Mouse (Mus musculus) forebrain, embryonic 13.5 days (tissue): ENCODE data around the gene Gm20388. TPM values are rescaled to one million over a fixed set of nuclear protein-coding genes. Genes with fewer than 3 reads are reported as not detected.
"Not testable (repeated sequence)": the region's sequence is repeated elsewhere in the genome, so short reads cannot be mapped to it uniquely, and the experiment has no call there.

Experiments
- ATAC-seq: fragments of 200-750 bp; cut with Nextera tagmentation; 2 replicates; pipeline ENCODE4 v1.8.0; 2017
- H3K27ac ChIP-seq: fragments of 300-500 bp; sonication (generic); 2 replicates; pipeline ENCODE4 v1.5.1; 2015; ENCODE audit warnings: inconsistent platforms, mild to moderate bottlenecking, moderate library complexity
- H3K27me3 ChIP-seq: fragments of 300-500 bp; sonication (generic); 2 replicates; pipeline ENCODE4 v1.6.1; 2015; ENCODE audit warnings: mild to moderate bottlenecking, inconsistent platforms
- H3K36me3 ChIP-seq: fragments of 300-500 bp; sonication (generic); 2 replicates; pipeline ENCODE4 v1.6.1; 2015; ENCODE audit warnings: mild to moderate bottlenecking, inconsistent platforms; ENCODE audit not compliant: poor library complexity, severe bottlenecking
- H3K4me1 ChIP-seq: fragments of 300-500 bp; sonication (generic); 2 replicates; pipeline ENCODE4 v1.6.1; 2015; ENCODE audit warnings: inconsistent platforms
- H3K4me2 ChIP-seq: fragments of 300-500 bp; sonication (generic); 2 replicates; pipeline ENCODE4 v1.6.1; 2015; ENCODE audit warnings: inconsistent platforms, mild to moderate bottlenecking, moderate library complexity
- H3K4me3 ChIP-seq: fragments of 300-500 bp; sonication (generic); 2 replicates; pipeline ENCODE4 v1.5.1; 2015; ENCODE audit warnings: mild to moderate bottlenecking, inconsistent platforms
- H3K9ac ChIP-seq: fragments of 300-500 bp; sonication (generic); 2 replicates; pipeline ENCODE4 v1.6.1; 2015; ENCODE audit warnings: mild to moderate bottlenecking, inconsistent platforms
- H3K9me3 ChIP-seq: fragments of 300-500 bp; sonication (generic); replicated peaks from 2 replicates; pipeline ENCODE4 v1.6.1; 2016; ENCODE audit warnings: inconsistent platforms
- WGBS: fragments of 180-500 bp; shearing (Covaris S2); methylation state at CpG from one replicate; pipeline ENCODE4 v1.1.7; 2015; 5-methylcytosine and 5-hydroxymethylcytosine counted together
- polyA plus RNA-seq: library from polyadenylated mRNA; unstranded; fragments of >200 nt; fragmentation: Nextera tagmentation; extraction: Ambion mirVana; gene quantifications from 2 replicates; pipeline ENCODE4 v1.2.1, GENCODE M21; 2015

Gm20388 gene
- polyA plus RNA-seq, 1 experiment from 2014 or later = 5.6 TPM

DNA sequence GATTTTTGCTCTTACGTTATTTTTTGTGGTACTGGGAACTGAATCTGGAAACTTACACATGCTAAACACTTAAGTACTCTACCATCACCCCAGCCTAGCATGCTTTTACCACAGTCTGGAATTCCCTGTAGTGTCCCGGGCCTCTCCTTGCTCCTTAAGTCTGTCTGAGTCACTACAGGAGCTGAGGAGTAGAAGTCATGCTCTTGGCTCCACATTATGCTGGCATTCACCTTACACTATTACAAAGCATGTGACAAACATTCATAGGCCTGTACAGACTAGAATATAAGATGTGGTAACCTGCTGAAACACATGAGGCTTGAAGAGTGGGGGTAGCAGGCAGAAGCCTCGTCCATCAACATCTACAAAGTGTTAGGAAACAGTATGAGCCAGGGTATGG is 3112.1 kb downstream of the Gm20388 start:
- ATAC-seq = no peak
- peaks cover 3% of the 10 kb centered on the region; the same call in 1 of the 2 replicates for H3K36me3 ChIP-seq
- H3K27ac ChIP-seq = no peak overlapping the region
- no peak overlapping the region for H3K4me2 ChIP-seq
- peaks cover 26% of the 10 kb centered on the region for H3K4me1 ChIP-seq
- H3K4me3 ChIP-seq = no peak overlapping the region
- 89% methylated on average over 3 of the region's 3 CpGs for WGBS
- no peaks in the 10 kb centered on the region for H3K9me3 ChIP-seq
- no peak overlapping the region for H3K9ac ChIP-seq
- H3K27me3 ChIP-seq = no peaks in the 10 kb centered on the region

DNA sequence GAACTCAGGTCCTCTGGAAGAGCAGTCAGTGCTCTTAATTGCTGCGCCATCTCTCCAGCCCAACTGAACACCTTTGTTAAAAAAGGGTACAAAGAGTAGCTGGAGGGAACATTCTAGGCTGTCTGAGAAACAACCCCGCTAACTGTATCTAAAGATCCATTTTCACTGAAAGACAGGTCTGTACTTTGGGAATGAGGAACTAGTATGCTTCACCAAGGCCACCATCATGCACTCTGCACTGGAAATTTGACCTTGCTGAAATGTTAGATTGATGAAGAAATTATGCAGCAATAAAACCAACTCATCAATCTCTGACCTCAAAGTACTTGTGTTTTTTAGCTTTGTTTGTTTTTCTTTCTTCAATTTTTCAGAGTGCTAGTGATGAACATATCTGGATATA is 3113.6 kb downstream of the Gm20388 start:
- peaks cover 14% of the 10 kb centered on the region; the same call in 1 of the 2 replicates for H3K4me1 ChIP-seq

DNA sequence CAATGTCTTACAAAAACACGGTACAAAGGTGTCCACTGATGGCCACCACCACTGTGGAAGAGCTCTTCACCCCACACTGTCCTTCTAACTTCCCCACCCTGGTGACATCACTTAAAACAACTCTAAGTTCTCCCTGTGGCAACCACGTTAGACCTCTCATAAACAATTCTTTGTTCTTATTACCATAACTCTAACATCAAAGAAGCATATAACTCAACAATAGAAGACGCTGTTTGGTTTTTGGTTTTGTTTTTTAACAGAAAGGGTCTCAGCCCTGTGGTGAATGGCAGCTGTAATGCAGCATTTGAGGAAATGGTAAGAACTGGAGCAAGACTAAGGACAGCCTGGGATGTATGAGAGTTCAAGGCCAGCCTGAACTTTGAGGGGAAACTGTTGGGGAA is 3115.3 kb downstream of the Gm20388 start:
- no peak for ATAC-seq

More for the DNA sequence above, 3113.6 kb downstream of the Gm20388 start:
- H3K36me3 ChIP-seq = peaks cover 6% of the 10 kb centered on the region; the same call in 1 of the 2 replicates
- no peak overlapping the region for H3K4me3 ChIP-seq
- no peaks in the 10 kb centered on the region for H3K9me3 ChIP-seq
- ATAC-seq = no peak
- no peak overlapping the region for H3K27ac ChIP-seq
- H3K9ac ChIP-seq = no peak overlapping the region
- whole genome bisulfite sequencing = 93% methylated on average over 2 of the region's 2 CpGs
- no peaks in the 10 kb centered on the region for H3K27me3 ChIP-seq
- no peak overlapping the region for H3K4me2 ChIP-seq

DNA sequence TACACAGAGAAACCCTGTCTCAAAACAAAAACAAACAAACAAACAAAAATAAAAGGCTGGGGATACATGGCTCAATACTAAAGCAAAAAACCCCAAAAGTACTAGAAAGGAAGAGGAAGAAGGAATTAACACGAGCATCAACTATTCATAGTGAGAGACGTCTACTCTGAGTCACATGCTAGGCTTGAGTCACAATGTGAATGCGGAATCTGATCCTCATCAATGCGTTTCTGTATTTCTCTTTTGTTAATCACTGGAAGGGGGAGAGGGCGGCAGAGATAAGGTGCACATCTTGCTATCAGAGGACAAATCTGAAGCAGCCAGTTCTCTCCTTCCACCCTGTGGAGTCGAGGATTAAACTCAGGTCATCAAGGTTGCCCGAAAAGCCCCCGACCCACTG is 3117.1 kb downstream of the Gm20388 start:
- Histone ChIP-seq H3K4me1 (no peaks in the 10 kb centered on the region; the same call in 1 of the 2 replicates), H3K4me3 (no peak overlapping the region), H3K27ac (no peak overlapping the region), H3K9me3 (no peaks in the 10 kb centered on the region), H3K4me2 (no peak overlapping the region), H3K27me3 (no peaks in the 10 kb centered on the region), H3K36me3 (peaks cover 6% of the 10 kb centered on the region; the same call in 1 of the 2 replicates), H3K9ac (no peak overlapping the region)
- 90% methylated on average over 8 of the region's 8 CpGs for WGBS
- ATAC-seq = no peak

More for the DNA sequence above, 3115.3 kb downstream of the Gm20388 start:
- 91% methylated on average over 3 of the region's 3 CpGs for WGBS
- no peak overlapping the region for H3K9ac ChIP-seq
- no peak overlapping the region for H3K4me2 ChIP-seq
- no peaks in the 10 kb centered on the region for H3K27me3 ChIP-seq
- no peaks in the 10 kb centered on the region for H3K9me3 ChIP-seq
- H3K4me3 ChIP-seq = no peak overlapping the region
- H3K4me1 ChIP-seq = peaks cover 7% of the 10 kb centered on the region; the same call in 1 of the 2 replicates
- peaks cover 6% of the 10 kb centered on the region; the same call in 1 of the 2 replicates for H3K36me3 ChIP-seq
- H3K27ac ChIP-seq = no peak overlapping the region

DNA sequence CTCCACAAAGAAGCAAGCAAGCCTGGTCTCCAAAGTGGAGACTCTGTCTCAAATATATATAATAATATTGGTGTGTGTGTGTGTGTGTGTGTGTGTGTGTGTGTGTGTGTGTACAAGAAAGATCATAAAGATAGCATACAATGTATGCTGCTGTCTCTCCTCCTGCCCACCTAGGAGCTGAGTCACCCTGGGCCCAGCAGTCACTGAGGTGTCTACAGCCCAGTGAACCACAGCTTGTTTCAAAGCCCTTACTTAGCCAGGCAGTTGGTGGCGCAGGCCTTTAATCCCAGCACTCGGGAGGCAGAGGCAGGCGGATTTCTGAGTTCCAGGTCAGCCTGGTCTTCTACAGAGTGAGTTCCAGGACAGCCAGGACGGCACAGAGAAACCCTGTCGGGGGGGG is 3119.4 kb downstream of the Gm20388 start:
- not testable (repeated sequence) for H3K4me3 ChIP-seq, H3K27ac ChIP-seq, H3K9me3 ChIP-seq, H3K36me3 ChIP-seq, ATAC-seq, H3K4me2 ChIP-seq, H3K27me3 ChIP-seq, H3K9ac ChIP-seq
- 90% methylated on average over 5 of the region's 5 CpGs for WGBS
- H3K4me1 ChIP-seq = peaks cover 16% of the 10 kb centered on the region

DNA sequence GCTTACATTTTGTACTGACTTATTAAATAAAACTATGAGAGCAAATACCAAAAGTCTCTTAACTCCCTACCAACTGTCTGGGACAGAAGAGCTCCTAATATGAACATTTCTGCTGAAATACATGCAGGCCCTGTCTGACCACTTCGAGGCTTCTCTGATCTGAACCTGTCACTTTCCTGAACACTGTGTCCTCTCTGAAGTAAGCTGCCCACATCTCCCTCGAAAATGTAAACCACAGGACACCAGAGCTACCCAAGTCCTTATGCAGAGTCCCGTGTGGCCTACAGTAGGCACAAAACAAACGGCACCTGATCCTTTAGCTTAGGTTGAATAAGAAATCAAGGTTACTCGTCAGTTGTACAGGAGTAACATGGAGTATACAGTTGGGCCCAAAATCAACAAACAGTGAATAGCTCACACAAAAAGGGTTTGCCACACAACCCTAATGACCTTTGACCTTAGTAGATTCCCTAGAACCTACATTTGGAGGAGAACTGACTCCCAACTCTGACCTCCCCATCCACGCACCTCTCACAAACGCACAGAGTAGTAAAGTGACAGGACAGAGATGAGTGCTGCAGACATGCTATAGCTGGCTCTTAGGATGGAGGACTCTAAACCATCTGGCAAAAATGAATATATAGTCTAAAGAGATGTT is 3120.8 kb downstream of the Gm20388 start:
- H3K27ac ChIP-seq = no peak overlapping the region
- no peak overlapping the region for H3K4me2 ChIP-seq
- 87% methylated on average over 7 of the region's 7 CpGs for WGBS
- peaks cover 6% of the 10 kb centered on the region; the same call in 1 of the 2 replicates for H3K36me3 ChIP-seq
- no peak overlapping the region for H3K9ac ChIP-seq
- H3K9me3 ChIP-seq = no peaks in the 10 kb centered on the region
- H3K4me1 ChIP-seq = peaks cover 22% of the 10 kb centered on the region
- H3K27me3 ChIP-seq = no peaks in the 10 kb centered on the region
- no peak overlapping the region for H3K4me3 ChIP-seq
- ATAC-seq = no peak

DNA sequence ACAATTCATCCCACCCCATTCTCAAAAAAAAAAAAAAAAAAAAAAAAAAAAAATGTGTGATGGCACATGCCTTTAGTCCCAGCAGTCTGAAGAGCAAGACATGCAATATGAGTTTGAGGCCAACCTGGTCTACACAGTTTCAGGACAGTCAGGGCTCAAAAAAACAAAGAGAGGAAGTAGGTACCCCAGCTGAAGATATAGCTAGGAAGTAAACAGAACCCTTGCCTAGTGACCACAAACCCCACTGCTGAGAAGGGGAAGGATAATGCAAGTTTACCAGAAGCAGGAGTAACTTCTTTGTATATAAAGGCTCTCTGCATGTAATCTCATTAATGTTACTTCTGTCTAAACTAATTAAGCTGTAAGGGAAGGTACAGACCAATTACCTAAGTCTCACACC is 3122.1 kb downstream of the Gm20388 start:
- Histone ChIP-seq H3K9ac (no peak overlapping the region), H3K9me3 (no peaks in the 10 kb centered on the region), H3K36me3 (peaks cover 3% of the 10 kb centered on the region; the same call in 1 of the 2 replicates), H3K4me3 (no peak overlapping the region), H3K4me2 (no peak overlapping the region), H3K27ac (no peak overlapping the region), H3K4me1 (peaks cover 31% of the 10 kb centered on the region), H3K27me3 (no peaks in the 10 kb centered on the region)
- no peak for ATAC-seq

DNA sequence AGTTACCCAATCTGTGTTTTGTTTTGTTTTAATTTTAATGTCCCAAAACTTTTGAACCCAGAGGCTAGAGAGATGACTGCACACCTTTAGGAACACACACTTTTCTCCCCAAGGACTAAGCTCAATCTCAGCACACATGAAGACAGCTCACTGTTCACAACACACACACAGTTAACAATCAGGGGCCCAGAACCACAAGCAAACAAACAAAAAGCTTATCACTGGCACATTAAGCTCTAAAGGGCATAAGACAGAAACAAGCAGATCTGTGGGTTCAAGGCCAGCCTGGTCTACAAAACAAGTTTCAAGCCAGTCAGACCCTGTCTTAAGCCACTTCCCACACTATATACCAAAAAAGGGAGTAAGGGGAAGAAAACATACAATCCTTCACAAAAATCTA is 3122.8 kb downstream of the Gm20388 start:
- Histone ChIP-seq H3K36me3 (no peaks in the 10 kb centered on the region), H3K9me3 (no peaks in the 10 kb centered on the region), H3K9ac (no peak overlapping the region), H3K4me2 (no peak overlapping the region), H3K4me3 (no peak overlapping the region), H3K27ac (no peak overlapping the region), H3K4me1 (peaks cover 34% of the 10 kb centered on the region), H3K27me3 (no peaks in the 10 kb centered on the region)
- no peak for ATAC-seq

DNA sequence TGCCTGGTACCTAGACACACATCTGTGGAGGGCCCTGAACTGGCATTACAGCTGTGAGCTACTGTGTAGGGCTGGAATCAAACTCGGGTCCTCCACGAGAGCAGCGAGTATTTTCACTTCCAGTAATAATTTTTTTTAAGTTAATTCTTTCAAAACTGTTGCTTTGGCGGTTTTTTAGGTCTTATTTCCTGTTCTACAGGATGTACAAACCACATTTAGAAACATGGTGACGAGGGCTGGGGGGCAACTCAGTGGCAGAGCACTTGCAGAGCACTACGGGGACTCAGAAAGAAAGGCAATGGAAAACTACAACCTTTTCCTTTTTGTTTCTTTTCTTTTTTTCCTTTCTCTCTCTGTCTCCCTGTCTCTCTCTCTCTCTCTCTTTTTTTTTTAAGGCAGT is 3123.5 kb downstream of the Gm20388 start:
- no peak for ATAC-seq
- Histone ChIP-seq H3K36me3 (no peaks in the 10 kb centered on the region), H3K27ac (no peak overlapping the region), H3K9me3 (no peaks in the 10 kb centered on the region), H3K9ac (no peak overlapping the region), H3K27me3 (no peaks in the 10 kb centered on the region), H3K4me2 (no peak overlapping the region), H3K4me1 (peaks cover 40% of the 10 kb centered on the region), H3K4me3 (no peak overlapping the region)
- 91% methylated on average over 6 of the region's 6 CpGs for WGBS

DNA sequence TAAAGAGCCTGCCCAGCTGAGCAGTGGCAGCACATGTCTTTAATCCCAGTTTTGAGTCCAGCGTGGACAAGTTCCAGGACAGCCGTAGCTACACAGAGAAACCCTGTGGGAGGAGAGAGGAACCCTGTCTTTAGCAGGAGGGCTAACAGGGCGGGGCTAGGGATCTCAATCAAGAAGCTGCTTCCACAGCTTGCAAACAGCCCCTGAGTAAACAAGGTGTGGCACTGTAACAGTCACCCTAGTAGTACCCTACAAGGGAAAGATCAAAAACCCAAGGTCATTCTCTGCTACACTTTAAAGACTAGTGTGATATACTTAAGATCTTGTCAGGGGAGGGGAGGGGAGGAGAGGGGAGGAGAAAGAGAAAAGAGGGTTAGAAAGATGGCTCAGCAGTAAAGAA is 3126.3 kb downstream of the Gm20388 start:
- WGBS = 64% methylated on average over 3 of the region's 3 CpGs

DNA sequence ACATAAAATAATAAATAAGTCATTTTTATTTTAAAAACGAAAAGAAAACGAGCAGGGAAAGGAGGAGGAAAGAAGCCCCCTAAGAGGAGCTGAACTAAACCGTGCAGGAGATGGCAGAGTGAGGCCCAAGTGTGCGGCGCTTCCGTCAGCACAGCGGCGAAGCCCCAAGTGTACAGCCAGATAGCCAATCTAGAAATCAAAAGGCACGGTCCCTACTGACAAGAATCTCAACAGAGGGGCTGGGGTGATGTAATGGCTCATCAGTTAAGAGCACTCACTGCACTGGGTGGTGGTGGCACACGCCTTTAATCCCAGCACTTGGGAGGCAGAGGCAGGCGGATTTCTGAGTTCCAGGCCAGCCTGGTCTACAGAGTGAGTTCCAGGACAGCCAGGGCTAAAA is 3126.8 kb downstream of the Gm20388 start:
- no peak for ATAC-seq
- 87% methylated on average over 11 of the region's 11 CpGs for WGBS
- no peak overlapping the region for H3K4me2 ChIP-seq
- peaks cover 57% of the 10 kb centered on the region for H3K4me1 ChIP-seq
- no peak overlapping the region for H3K9ac ChIP-seq
- H3K4me3 ChIP-seq = no peak overlapping the region
- H3K9me3 ChIP-seq = no peaks in the 10 kb centered on the region
- no peaks in the 10 kb centered on the region for H3K36me3 ChIP-seq
- H3K27ac ChIP-seq = no peak overlapping the region
- H3K27me3 ChIP-seq = no peaks in the 10 kb centered on the region

More for the DNA sequence above, 3126.3 kb downstream of the Gm20388 start:
- no peak overlapping the region for H3K9ac ChIP-seq
- no peaks in the 10 kb centered on the region for H3K36me3 ChIP-seq
- no peak overlapping the region for H3K27ac ChIP-seq
- H3K4me2 ChIP-seq = no peak overlapping the region
- peaks cover 57% of the 10 kb centered on the region for H3K4me1 ChIP-seq
- ATAC-seq = no peak
- H3K4me3 ChIP-seq = no peak overlapping the region
- H3K27me3 ChIP-seq = no peaks in the 10 kb centered on the region
- no peaks in the 10 kb centered on the region for H3K9me3 ChIP-seq

DNA sequence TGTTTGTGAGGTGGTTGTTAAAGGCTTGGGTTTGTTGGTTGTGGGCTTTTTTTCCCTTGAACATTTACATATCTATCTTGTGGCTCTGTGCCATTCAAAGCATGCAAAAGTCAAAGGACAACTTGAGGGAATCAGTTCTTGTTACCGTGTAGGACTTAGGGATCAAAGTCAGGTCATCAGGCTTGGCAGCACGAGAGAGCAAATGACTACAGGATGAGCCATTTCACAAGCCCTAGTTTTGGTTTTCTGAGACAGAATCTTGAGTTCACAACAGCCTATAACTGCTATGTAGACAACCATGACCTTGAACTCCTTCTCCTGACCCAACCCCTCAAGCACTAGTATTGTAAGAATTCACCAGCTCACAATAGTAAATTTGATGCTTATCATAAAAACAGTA is 3127.7 kb downstream of the Gm20388 start:
- no peak overlapping the region for H3K9ac ChIP-seq
- peak overlapping the region; percentile 84 for H3K4me2 ChIP-seq
- no peaks in the 10 kb centered on the region for H3K27me3 ChIP-seq
- peaks cover 61% of the 10 kb centered on the region for H3K4me1 ChIP-seq
- H3K27ac ChIP-seq = 0 out of 2 replicates have a peak overlapping the region, but pooled peaks have one; percentile 19
- no peaks in the 10 kb centered on the region for H3K36me3 ChIP-seq
- ATAC-seq = no peak
- WGBS = 65% methylated on average over 2 of the region's 2 CpGs
- no peaks in the 10 kb centered on the region for H3K9me3 ChIP-seq
- H3K4me3 ChIP-seq = no peak overlapping the region
